Mouse (Mus musculus) WW6 (cell line): ENCODE data around the gene Rbfox3.

Experiments used
- DNase-seq: peaks from one replicate; pipeline ENCODE4 v3.0.0-alpha.2; 2013; ENCODE audit warnings: low read depth, low spot score

The Rbfox3 gene

DNA sequence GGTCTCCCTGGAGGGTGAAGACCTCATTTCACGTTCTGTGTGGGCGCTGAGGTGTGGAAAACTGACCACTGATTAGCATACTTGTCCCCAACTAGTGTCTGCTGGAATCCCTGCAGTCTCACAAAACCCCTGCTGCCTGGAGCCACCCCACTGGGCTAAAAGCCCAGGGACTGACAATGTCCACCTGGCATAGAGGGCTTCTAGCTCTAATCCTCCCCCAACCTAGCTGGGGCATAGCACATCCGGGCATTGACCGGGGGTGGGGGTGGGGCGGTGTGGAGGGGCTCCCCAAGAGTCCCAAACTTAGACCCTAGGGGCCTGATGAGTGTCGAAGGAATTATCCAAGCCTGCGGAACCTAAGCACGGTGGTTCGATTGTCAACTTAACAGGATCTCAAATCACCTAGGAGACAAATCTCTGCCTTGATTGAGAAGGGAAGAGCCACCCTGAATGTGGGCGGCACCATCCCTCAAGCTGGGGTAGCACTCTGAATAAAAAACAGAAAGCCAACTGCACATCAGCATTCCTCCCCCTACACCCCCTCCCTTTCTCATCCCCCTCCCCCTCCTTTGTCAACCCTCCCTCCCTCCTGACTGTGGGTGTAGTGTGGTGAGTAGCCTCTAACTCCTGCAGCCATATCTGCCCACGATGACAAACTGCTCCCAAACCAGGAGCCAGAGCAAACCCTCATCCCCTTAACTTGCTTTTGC is 29.5 kb downstream of the Rbfox3 start:
- DNase-seq: no peak

DNA sequence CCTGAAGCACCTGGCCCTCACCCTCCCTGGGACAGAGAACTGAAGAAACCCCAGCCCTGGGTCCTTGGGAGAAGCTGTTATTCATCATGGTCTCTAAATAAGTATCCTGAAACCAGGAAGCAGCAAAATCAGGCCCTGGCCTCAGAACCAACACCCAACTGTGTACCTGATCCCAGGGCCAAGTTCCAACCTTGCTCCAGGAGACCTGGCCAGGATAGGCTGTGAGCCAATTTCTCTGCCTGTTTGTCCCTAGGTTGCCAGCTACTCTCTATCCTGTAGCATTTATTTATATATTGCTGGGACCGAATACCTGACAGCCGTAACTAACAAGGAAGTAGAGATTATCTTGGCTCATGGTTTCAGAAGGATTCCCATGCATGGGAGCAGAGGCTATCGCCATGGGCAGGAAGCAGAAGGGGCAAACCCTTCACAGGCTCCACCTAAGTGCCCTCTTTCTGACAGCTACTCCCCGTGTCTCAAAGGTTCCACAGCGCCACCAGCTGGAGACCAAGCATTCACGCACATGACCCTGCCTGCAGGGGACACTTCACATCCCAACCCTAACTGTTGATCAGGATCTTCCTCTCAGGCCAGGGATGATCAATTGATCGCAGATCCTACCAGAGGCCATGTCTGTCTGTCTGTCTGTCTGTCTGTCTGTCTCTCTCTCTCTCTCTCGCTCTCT is 31.8 kb downstream of the Rbfox3 start:
- DNase-seq: no peak

DNA sequence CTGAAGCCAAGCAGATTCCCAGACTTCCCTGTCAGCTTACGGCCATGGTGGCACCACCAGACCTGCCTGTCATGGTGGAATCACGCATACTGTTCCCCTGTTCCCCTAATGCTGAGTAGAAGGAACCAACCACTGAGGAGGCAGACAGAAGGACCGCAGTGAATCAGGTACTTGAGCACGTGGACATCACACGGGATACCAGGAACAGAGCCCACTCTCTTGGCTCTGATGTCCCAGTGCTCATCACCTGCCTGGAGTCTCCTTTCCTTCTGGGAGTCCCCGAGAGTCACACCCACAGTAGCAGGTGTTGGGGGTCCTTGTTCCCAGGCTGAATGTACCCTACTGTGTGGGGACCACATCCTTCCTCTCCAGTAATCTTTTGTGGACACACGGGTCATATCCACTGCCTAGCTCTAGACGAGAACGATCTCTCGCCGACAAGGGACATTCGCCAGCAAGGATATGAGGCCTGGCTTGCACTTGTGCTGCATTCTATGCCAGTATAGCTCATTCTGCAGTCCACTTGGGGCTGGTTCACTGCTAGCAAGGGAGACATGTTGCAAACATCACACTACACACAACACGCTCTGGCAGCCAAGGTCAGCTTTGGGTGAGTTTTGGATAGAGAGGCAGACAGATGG is 32.7 kb downstream of the Rbfox3 start:
- DNase-seq: no peak

DNA sequence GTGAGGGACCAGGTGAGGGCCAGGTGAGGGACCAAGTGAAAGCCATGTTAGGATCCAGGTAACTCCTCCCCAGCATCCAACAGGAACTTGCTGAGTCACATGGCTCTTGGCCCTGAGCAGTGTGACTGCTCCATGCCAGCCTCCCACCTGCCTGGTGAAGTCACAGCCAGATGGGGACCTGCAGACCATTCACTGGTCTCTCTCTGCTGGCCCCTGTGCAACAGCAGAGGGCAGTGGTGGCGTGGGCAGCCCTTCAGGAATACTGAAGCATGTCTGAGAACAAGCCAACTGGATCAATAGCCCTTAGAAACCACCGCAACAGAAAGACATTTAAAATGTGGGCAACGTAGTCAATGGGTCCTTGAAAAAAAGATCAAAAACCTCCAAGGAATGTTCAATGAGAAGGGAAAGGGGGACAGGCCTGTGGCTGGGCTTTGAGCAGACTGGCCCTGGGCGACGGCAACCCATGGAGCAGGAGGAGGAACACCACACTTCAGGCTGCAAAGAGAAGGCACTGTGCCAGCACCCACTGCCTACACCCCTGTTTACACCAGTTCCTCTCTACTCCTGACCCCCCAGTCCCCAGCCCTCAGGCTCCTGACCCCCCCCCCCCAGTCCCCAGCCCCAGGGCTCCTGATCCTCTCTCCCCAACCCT is 36.0 kb downstream of the Rbfox3 start:
- no peak for DNase-seq

DNA sequence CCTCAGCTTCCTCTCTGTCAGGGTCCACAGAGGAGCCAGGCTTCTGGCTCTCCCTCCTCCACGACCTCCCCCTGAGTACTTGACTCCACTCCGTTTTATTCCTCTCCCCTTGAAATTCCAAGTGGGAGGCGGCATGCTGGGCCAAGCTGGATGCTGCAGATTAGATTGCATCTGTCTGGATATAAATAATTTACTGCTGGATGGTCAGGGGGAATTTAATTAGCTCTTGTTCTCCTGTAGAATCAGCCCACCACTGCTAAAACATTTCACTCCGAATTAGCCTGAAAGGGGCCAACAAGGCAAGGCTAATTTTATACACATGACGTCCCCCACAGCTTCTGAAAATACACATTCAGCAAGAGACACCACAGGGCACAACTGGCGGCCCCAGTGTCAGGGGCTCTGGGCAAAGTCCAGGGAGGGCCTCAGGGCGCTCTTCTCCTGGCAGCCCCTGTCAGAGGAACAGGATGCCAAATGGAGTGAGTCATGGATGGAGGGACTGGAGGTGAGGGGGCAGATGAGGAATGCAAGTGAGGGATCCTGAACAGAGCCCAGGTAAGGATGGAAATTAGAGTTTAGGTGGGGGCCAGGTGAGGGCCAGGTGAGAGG is 36.8 kb downstream of the Rbfox3 start:
- DNase-seq: no peak

DNA sequence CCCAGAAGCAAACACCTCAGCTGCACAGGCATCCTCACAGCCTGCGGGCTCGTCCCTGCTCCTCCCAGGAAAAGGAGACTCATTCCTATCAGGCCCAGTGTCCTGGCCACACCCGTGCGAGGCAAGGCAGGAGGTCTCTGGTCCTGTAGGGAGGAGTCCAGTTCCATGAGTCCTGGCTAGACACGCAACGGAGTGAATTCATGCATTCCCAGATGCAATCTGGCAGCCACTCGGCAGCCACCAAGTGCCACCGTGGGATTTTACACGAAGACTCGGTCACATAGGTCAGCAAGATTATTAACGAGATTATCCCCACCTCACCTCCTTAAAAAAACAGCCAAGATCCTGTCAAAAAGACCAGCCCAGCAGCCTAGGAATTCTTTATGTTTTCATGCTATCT is 37.4 kb downstream of the Rbfox3 start:
- DNase-seq: no peak

DNA sequence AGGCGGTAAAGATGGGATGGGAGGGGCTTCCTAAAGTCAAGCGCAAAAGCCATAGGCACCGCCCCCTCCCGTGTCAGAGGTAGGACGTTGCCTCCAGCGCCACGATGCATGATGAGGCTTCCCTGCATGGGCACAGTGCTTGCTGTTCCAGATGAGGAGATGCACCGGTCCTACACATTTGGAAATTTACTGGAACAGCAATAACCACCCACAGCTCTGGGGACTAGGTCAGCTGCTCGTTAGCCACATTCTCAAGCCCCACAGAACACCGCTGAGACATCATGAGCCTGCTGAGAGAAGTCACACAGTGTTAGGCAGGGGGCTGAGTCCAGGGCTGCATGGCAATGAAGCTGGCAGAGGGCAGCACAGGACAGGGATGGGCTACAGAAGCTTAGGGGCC is 39.9 kb downstream of the Rbfox3 start:
- DNase-seq: no peak

DNA sequence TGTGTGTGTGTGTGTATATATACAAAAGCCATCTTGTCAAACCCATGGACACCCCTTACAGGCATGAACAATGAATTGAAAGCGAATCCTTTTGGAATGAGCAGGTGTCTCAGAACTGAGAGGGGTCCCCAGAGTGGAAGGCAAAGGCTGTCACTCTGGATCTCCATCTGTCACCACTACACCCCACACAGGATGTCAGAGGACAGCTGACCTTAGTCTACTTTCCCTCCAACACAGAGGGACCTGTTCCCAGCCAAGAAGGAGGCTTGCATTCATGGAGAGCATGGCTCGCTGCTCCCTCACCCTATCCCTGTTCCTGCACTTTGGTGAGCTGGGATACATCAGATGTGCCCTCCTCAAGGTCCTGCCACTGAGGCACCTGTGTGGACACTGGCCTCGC is 48.0 kb downstream of the Rbfox3 start:
- DNase-seq: no peak

DNA sequence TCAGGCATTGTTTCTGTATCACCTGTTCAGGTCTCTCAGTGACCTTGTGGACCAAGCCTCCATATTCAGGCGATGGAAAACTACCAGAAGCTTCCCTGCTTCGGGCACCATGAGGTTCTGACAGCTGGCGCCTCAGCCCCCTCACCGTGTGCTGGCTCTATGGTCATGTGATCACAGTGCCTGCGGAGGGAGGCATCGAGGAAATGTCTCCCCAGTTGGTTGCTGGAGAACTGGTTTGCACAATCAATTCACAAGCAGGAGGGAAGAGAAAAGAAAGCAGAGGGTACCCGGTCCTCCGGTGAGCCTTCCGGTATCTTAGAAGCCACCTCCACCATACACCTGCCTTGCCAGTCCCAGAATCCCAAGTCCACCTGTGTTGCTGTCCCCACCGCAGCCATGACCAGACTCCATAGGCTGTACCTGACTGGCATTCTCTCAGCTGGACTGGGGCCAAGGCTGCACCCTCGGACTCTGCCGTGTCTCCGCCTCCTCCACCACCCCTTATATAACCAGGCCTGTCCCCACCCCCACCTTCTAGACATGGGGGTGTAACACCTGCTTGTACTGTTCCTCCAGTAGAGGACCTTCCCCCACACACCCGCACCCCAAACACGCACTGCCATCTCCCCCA is 49.5 kb downstream of the Rbfox3 start:
- DNase-seq: no peak

DNA sequence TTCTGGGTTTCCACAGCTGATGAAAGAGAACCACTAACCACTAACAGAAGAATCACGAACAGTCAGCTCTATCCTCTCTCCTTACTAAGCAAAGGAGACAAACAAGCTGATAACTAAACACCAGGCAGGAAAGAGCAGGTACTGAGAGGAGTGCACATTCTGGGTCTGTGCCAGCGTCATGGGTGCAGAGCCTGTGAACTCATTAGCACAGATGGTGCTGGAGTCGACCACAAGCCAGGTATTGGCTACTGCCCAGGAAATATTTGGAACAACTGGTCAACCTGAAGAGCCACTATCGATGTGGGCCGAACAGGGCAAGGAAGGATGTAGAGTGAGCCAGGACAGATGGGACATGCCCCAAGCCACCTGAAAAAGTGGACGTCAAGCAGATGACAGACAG is 50.2 kb downstream of the Rbfox3 start:
- no peak for DNase-seq

DNA sequence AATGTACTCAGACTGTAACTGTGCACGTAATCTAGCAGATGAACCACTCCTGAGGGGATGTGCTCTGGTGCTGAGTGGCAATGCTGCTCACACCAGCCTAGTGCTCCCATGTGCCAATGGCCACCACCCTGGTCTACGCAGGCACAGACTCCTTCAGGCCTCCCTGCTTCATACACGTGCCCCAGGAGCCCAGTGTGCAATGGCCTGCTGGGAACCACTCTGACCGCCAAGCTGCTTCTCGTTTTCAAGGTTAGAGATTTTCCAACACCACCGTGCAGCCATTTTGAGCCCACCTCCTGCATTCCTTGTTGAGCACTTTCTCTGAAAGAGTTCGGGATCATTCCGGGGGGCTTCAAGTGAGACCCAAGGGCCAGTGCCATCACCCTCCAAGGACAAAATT is 50.6 kb downstream of the Rbfox3 start:
- DNase-seq: no peak

DNA sequence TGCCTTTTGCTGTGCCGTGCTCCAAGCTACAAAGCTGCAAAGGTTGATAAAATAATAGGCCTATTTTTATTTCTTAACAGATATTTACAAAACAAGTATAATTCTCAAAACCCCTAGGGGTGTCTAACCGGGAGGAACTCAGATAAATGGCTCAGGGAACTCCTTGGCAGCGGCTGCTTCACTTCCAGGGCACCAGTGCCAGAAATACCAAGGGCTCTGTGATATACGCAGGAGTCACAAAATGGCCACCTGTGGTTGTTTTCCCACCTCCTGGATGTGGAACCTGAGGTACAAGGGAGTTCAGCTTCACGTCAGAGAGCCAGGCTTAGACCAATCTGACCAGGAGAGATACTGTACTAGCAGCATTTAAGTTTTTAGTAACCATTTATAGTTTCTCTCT is 51.6 kb downstream of the Rbfox3 start:
- no peak for DNase-seq

DNA sequence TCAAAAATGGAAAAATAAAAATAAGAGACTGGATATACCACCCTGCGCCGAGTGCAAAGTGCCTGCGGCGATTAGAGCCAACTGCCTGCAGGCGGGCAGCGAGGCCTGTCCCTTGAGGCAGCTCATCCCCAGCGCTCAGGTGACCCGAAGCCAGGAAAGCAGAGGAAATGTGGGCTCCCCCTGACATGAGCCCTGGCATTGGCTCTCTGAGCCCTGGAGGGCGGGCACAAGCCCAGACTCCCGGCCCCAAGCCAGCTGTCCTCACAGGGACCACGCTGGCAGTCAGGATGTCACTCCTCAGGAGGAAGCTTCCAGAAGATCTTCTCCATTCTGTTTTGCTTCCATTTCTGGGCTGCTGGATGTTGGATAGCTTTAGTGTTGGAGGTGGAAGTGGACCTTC is 53.1 kb downstream of the Rbfox3 start:
- DNase-seq: no peak

DNA sequence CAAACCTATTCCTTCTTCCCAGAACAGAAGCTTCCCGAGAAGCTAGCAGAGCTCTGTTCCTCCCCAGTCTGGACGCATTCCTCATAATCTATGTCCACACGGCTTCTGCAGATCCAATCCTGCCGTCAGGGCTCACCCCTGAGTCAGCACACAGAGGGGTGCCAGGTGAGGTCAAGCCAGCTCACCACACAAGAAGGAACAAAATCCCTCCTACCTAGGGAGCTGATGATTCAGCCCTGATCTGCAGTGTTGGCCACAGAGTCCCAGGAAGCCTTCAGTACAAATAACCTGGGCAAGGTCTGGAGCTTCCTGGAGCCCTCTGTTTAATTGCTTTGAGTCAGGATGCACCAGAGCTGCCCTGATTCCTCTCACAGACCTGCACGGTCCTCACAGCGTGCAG is 60.0 kb downstream of the Rbfox3 start:
- DNase-seq: no peak

DNA sequence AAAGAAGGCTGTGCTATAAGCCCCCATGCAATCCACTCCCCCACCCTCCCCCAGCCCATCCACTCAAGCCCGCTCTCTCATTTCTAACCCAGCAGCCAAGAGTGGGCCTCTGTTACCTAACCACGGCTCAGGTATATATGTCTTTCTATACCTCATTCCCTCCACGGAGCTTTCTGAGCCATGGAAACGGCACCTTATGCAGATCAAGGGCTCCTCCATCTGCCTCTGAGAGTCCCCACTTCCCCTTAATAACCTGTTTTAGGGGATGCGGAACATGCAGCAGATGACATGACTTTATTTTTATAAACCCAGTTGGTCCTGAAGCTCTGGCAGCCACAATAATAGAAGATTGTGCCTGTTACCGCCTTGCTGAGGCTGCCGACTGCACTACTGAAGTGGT is 63.4 kb downstream of the Rbfox3 start:
- DNase-seq: no peak

DNA sequence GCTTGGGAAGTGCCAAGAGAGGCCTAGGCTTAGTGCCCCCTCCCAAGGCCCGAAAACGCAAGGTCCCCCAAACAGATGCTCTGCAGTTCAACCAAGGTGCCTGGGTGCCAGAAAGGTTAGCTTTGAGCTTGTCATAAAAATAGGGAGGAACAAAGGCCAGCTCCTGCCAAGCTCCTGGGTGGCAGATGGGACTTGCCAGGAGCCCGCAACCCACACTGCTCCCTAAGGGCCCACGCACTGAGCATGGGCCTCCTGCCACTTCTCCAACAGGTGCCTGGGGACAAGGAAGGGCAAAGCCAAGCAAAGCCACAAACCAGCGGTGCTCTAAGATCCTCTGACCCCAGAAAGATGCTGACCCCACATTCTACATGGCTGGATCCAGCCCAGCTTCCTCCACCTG is 70.4 kb downstream of the Rbfox3 start:
- no peak for DNase-seq

DNA sequence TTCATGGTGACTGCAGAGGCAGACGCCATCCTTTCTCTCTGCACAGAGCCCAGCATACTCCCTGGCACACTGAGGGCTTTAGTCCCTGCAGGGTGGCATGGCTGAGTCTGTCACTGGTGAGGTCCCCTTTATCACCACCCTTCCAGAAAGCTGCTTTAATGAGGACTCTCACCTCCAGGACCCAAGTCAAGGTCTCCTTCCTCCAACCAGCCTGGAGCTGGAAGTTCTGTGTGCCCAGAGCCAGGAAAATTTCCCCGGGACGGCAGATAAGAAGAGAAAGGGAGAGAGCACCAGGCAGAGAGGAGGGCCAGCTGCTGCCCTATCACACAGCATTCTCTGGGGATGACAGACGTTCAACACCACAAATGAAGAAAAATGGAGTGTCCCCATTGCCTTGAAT is 73.2 kb downstream of the Rbfox3 start:
- DNase-seq: no peak

DNA sequence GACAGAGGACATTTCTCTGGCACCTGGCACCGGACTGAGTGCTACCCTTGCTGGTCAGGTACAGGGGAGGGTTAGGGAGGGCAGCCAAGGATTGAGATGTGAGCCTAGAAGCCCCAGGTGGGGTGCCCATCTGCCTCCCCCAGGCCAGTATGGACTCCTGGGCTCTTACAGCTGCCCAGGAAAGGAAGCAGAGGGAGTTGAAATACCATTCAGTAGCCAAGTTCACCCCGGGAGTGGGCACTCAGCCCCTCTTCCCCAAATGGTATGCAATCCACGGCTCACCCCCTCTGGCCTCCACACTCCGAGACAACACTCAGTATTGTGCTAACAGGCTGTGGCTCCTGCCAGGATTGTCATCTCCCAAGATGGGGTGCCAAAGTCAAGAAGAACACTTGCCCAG is 74.5 kb downstream of the Rbfox3 start:
- DNase-seq: no peak

DNA sequence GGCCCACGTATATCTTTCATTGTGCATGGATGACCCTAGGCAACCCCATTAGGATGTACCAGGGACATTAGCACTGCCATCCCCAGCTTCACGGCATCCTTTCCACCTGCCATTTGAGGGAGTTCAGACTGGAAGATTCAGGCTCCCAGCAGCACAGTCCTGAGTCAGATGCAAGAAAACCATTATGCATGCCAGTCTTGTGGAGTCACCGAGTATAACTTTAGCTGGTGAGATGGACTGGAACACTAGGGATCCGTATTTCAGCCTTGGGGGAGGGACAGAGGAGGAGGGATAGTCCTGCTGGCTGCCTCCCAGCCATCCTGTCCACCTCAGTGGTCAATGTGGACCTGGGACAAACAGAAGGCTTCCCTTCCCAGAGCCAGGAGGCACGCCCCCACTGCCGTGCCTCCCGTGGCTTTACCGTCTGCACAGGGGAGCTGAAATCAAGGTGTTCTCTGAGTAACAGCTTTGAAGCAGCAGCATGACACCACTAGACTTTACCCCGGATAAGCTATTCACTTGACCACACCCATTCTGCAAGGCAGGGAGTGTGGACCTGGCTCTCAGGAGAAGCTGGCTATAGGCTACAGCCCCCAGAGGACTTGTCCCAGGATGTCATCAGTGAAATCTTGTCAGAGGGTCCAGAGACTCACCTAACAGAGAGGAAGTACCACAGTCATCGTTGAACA is 78.5 kb downstream of the Rbfox3 start:
- no peak for DNase-seq

DNA sequence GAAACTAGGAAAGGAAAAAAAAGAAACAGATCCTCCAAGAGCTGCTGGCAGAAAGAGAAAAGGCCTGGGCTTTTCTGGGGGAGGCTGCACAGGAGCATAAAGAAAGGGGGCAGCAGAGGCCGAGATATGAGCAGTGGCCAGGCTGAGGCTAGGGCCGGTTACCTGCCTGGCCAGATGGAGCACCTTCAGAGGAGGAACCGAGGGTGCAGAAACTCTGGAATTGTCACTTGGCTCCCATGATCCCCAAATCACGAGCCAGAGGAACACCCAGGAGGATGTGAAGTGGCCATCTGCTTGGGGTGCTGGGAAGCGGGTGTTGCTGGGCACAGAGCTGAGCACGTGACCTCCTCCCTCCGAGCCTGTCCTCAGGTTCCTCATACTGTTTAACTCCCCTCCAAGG is 79.7 kb downstream of the Rbfox3 start:
- DNase-seq: no peak
